Mouse (Mus musculus) midbrain, postnatal 0 days (tissue): ENCODE results near the gene Myof. TPM values are rescaled to one million over a fixed set of nuclear protein-coding genes. Genes with fewer than 3 reads are reported as not detected.
A peak's percentile ranks its signal among the peaks of the same experiment; 100 is the strongest.

Source experiments
- ATAC-seq: fragments of 200-750 bp; cut with Nextera tagmentation; 2 replicates; pipeline ENCODE4 v1.8.0; 2017; ENCODE audit warnings: moderate number of reproducible peaks, mild to moderate bottlenecking, moderate TSS enrichment, moderate library complexity; ENCODE audit not compliant: low FRiP score
- DNase-seq: peaks from one replicate; pipeline ENCODE4 v3.0.0-alpha.2; 2015; ENCODE audit warnings: low spot score
- H3K27ac ChIP-seq: fragments of 300-500 bp; sonication (generic); 2 replicates; pipeline ENCODE4 v1.5.1; 2014; ENCODE audit warnings: low read depth, mild to moderate bottlenecking, low read length, mixed read lengths
- H3K27me3 ChIP-seq: fragments of 300-500 bp; sonication (generic); 2 replicates; pipeline ENCODE4 v1.6.1; 2014; ENCODE audit warnings: low read length, control low read depth, mixed read lengths; ENCODE audit not compliant: insufficient read depth
- H3K36me3 ChIP-seq: fragments of 300-500 bp; sonication (generic); 2 replicates; pipeline ENCODE4 v1.6.1; 2014; ENCODE audit warnings: low read length, control low read depth, mixed read lengths; ENCODE audit not compliant: insufficient read depth
- H3K4me1 ChIP-seq: fragments of 300-500 bp; sonication (generic); 2 replicates; pipeline ENCODE4 v1.6.1; 2014; ENCODE audit warnings: mild to moderate bottlenecking, control low read depth, antibody characterized with exemption, low read length, mixed read lengths; ENCODE audit not compliant: insufficient read depth
- H3K4me2 ChIP-seq: fragments of 300-500 bp; sonication (generic); 2 replicates; pipeline ENCODE4 v1.6.1; 2014; ENCODE audit warnings: low read depth, mild to moderate bottlenecking, low read length, mixed read lengths; ENCODE audit not compliant: poor library complexity, severe bottlenecking
- H3K4me3 ChIP-seq: fragments of 300-500 bp; sonication (generic); 2 replicates; pipeline ENCODE4 v1.5.1; 2014; ENCODE audit warnings: low read depth, mild to moderate bottlenecking, low read length, moderate library complexity
- H3K9ac ChIP-seq: fragments of 300-500 bp; sonication (generic); replicated peaks from 2 replicates; pipeline ENCODE4 v1.6.1; 2014; ENCODE audit warnings: mild to moderate bottlenecking, low read length, moderate library complexity, mixed read lengths; ENCODE audit not compliant: poor library complexity, severe bottlenecking
- H3K9me3 ChIP-seq: fragments of 300-500 bp; sonication (generic); 2 replicates; pipeline ENCODE4 v1.6.1; 2016; ENCODE audit warnings: low read length, control low read depth
- CTCF ChIP-seq: IDR thresholded peaks from 2 replicates; pipeline ENCODE4 v1.5.1; 2016; ENCODE audit warnings: antibody characterized with exemption, mild to moderate bottlenecking
- WGBS: fragments of 180-500 bp; shearing (Covaris S2); extraction: QIAGEN DNeasy Blood & Tissue Kit; methylation state at CpG from one replicate; pipeline ENCODE4 v1.1.7; 2014; 5-methylcytosine and 5-hydroxymethylcytosine counted together
- polyA plus RNA-seq: library from polyadenylated mRNA; unstranded; fragments of >200 nt; fragmentation: Nextera tagmentation; extraction: Ambion mirVana; gene quantifications from 2 replicates; pipeline ENCODE4 v1.2.1, GENCODE M21; 2015
- total RNA-seq: library from RNA; depleted of rRNA; stranded (reverse); fragments of >200 nt; gene quantifications from 2 replicates; pipeline ENCODE4 v1.2.3, GENCODE M21; 2014

Myof gene
- total and polyA plus RNA-seq, 2 experiments from 2014 or later: 2.1 to 5.4 TPM

GRCm38 (mm10) chr19:37992184-37992554 lies 51.2 kb downstream of the Myof start:
- ATAC-seq (peak; percentile 31; the same call in 1 of the 2 replicates), DNase-seq (no peak)
- Histone ChIP-seq H3K4me3 (no peak overlapping the region), H3K9me3 (no peaks in the 10 kb centered on the region), H3K9ac (no peak overlapping the region), H3K4me1 (no peaks in the 10 kb centered on the region; the same call in 1 of the 2 replicates), H3K36me3 (no peaks in the 10 kb centered on the region), H3K4me2 (peak overlapping the region; percentile 5; the same call in 1 of the 2 replicates), H3K27ac (peak overlapping the region; percentile 86), H3K27me3 (no peaks in the 10 kb centered on the region)
- WGBS: 24% methylated on average over 2 of the region's 2 CpGs
- no peak for TF ChIP-seq CTCF

GRCm38 (mm10) chr19:37991399-37992183 lies 51.8 kb downstream of the Myof start:
- WGBS: 14% methylated on average over 7 of the region's 7 CpGs
- H3K9me3 ChIP-seq: no peaks in the 10 kb centered on the region
- no peaks in the 10 kb centered on the region for H3K36me3 ChIP-seq
- ATAC-seq (peak; percentile 91), DNase-seq (peak; percentile 92)
- H3K4me1 ChIP-seq: no peaks in the 10 kb centered on the region; the same call in 1 of the 2 replicates
- H3K27ac ChIP-seq: peak overlapping the region; percentile 86
- TF ChIP-seq CTCF: no peak
- peak overlapping the region; percentile 5; the same call in 1 of the 2 replicates for H3K4me2 ChIP-seq
- H3K4me3 ChIP-seq: no peak overlapping the region
- no peak overlapping the region for H3K9ac ChIP-seq
- no peaks in the 10 kb centered on the region for H3K27me3 ChIP-seq

GRCm38 (mm10) chr19:37989971-37990370 lies 53.4 kb downstream of the Myof start:
- H3K9me3 ChIP-seq: no peaks in the 10 kb centered on the region
- no peaks in the 10 kb centered on the region; the same call in 1 of the 2 replicates for H3K4me1 ChIP-seq
- DNase-seq (no peak), ATAC-seq (no peak)
- H3K36me3 ChIP-seq: no peaks in the 10 kb centered on the region
- WGBS: 90% methylated on average over 2 of the region's 2 CpGs
- no peak for TF ChIP-seq CTCF
- no peak overlapping the region for H3K27ac ChIP-seq
- H3K9ac ChIP-seq: no peak overlapping the region
- no peaks in the 10 kb centered on the region for H3K27me3 ChIP-seq
- H3K4me2 ChIP-seq: no peak overlapping the region
- no peak overlapping the region for H3K4me3 ChIP-seq

GRCm38 (mm10) chr19:37988156-37988555 lies 55.2 kb downstream of the Myof start:
- Histone ChIP-seq H3K36me3 (no peaks in the 10 kb centered on the region), H3K4me1 (no peaks in the 10 kb centered on the region; the same call in 1 of the 2 replicates), H3K27ac (no peak overlapping the region), H3K9ac (no peak overlapping the region), H3K9me3 (no peaks in the 10 kb centered on the region), H3K4me2 (no peak overlapping the region), H3K27me3 (no peaks in the 10 kb centered on the region), H3K4me3 (no peak overlapping the region)
- DNase-seq: no peak
- no peak for ATAC-seq
- TF ChIP-seq CTCF: no peak
- 88% methylated on average over 4 of the region's 4 CpGs for WGBS

GRCm38 (mm10) chr19:37985730-37986129 lies 57.6 kb downstream of the Myof start:
- Histone ChIP-seq H3K27me3 (no peaks in the 10 kb centered on the region), H3K36me3 (no peaks in the 10 kb centered on the region), H3K4me1 (no peaks in the 10 kb centered on the region), H3K27ac (no peak overlapping the region), H3K4me3 (no peak overlapping the region), H3K4me2 (no peak overlapping the region), H3K9me3 (no peaks in the 10 kb centered on the region), H3K9ac (no peak overlapping the region)
- 93% methylated on average over 16 of the region's 16 CpGs for WGBS
- DNase-seq (no peak), ATAC-seq (no peak)
- no peak for TF ChIP-seq CTCF

- ATAC-seq: no peak
Observed at GRCm38 (mm10) chr19:37975951-37976350, 67.4 kb downstream of the Myof start.

More at GRCm38 (mm10) chr19:37975951-37976350, 67.4 kb downstream of the Myof start:
- Histone ChIP-seq H3K4me3 (no peak overlapping the region), H3K27me3 (no peaks in the 10 kb centered on the region), H3K27ac (no peak overlapping the region), H3K4me2 (no peak overlapping the region), H3K4me1 (no peaks in the 10 kb centered on the region), H3K9ac (no peak overlapping the region), H3K36me3 (no peaks in the 10 kb centered on the region), H3K9me3 (no peaks in the 10 kb centered on the region)
- no peak for TF ChIP-seq CTCF
- 92% methylated on average over 5 of the region's 5 CpGs for WGBS
- DNase-seq: no peak
